Mouse (Mus musculus) cerebellum, adult 9-11 months (tissue): ENCODE results near the gene Slc5a10.

Source experiments
- DNase-seq: peaks from one replicate; pipeline ENCODE4 v3.0.0; 2022

Gene Slc5a10

GRCm38 (mm10) chr11:61665991-61666799, 54.4 kb downstream of the Slc5a10 start:
- DNase-seq = peak; percentile 51

GRCm38 (mm10) chr11:61665401-61665800, 55.2 kb downstream of the Slc5a10 start:
- no peak for DNase-seq

GRCm38 (mm10) chr11:61662189-61662588, 58.4 kb downstream of the Slc5a10 start:
- DNase-seq = no peak

- DNase-seq = no peak
Measured at GRCm38 (mm10) chr11:61660806-61661392, 59.7 kb downstream of the Slc5a10 start.

- peak; percentile 64 for DNase-seq
Measured at GRCm38 (mm10) chr11:61660001-61660400, 60.6 kb downstream of the Slc5a10 start.

GRCm38 (mm10) chr11:61659011-61659858, 61.4 kb downstream of the Slc5a10 start:
- peak; percentile 82 for DNase-seq

GRCm38 (mm10) chr11:61658360-61658922, 62.2 kb downstream of the Slc5a10 start:
- DNase-seq = no peak

GRCm38 (mm10) chr11:61657432-61657831, 63.2 kb downstream of the Slc5a10 start:
- no peak for DNase-seq

- DNase-seq = no peak
Measured at GRCm38 (mm10) chr11:61656148-61656850, 64.3 kb downstream of the Slc5a10 start.

- DNase-seq = no peak
Measured at GRCm38 (mm10) chr11:61655649-61656048, 65.0 kb downstream of the Slc5a10 start.

- no peak for DNase-seq
Measured at GRCm38 (mm10) chr11:61654786-61655311, 65.8 kb downstream of the Slc5a10 start.

- no peak for DNase-seq
Measured at GRCm38 (mm10) chr11:61653568-61653967, 67.1 kb downstream of the Slc5a10 start.

- DNase-seq = no peak
Measured at GRCm38 (mm10) chr11:61652686-61653447, 67.8 kb downstream of the Slc5a10 start, which contains the start of gene Grap. TSS of gene Grap (plus strand) at chr11:61653265.

GRCm38 (mm10) chr11:61652216-61652615, 68.4 kb downstream of the Slc5a10 start:
- DNase-seq = no peak

- DNase-seq = no peak
Measured at GRCm38 (mm10) chr11:61650470-61651265, 70.0 kb downstream of the Slc5a10 start.

- DNase-seq = no peak
Measured at GRCm38 (mm10) chr11:61649626-61650025, 71.0 kb downstream of the Slc5a10 start.

- no peak for DNase-seq
Measured at GRCm38 (mm10) chr11:61649163-61649580, 71.5 kb downstream of the Slc5a10 start.

GRCm38 (mm10) chr11:61648749-61649115, 71.9 kb downstream of the Slc5a10 start:
- DNase-seq = no peak

GRCm38 (mm10) chr11:61647956-61648748, 72.5 kb downstream of the Slc5a10 start:
- DNase-seq = no peak
